Mouse (Mus musculus): ENCODE results near the gene Map1a.

GRCm38 (mm10) chr2:121292316-121293013 is 3.1 kb downstream of the Map1a start:
- TF ChIP-seq CTCF (IDR thresholded peaks at IDR 0.05) (no peak), EP300 (IDR thresholded peaks at IDR 0.05; ENCODE audit: insufficient read depth, low read depth, low read length) (no peak)
